Mouse (Mus musculus): ENCODE data around the gene Dnajc15.

GRCm38 (mm10) chr14:77776005-77776531 is 98.9 kb downstream of the Dnajc15 start:
- TF ChIP-seq CTCF (IDR thresholded peaks at IDR 0.05; ENCODE audit: borderline replicate concordance, insufficient read depth, low read length) = no peak
- TF ChIP-seq POLR2A (IDR thresholded peaks at IDR 0.05; ENCODE audit: low read depth, low read length) = no peak

Data from embryonic fibroblast, embryonic 13.5 days (primary cell).